Comparison of ENCODE assay signal across 16 mouse cellular contexts in the genomic region with DNA sequence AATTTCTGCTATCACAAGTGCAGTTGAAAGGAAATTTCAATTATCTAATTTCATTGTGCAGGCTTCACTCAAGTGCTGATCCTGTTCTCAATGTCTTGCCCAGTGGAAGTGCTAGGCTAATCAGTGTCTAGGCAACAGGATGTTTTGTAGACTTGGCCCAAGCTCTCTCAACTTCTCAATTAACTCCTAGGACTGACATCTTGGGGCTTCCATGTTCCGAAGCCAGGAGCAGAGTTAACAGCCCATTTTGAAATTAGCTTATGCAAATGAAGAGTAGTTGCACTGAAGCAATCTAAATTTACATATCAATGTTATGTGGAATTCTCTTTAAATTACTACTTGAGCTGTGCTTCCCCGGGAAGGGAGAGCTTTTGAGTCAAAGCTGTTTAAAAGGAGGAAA.
DNase-seq lines count a peak whose midpoint lies in the region; ATAC-seq and TF ChIP-seq lines count a peak whose summit lies in the region.
"Had no signal": no experiment of that assay in that cellular context is flagged by ENCODE, and none has a peak within 500 bp of the region (broad histone marks: within the 10 kb centered on the region; RNA-seq: fewer than 3 reads in every experiment).

No protein-coding gene starts in this region.

- no peak overlapping the region for H3K9ac ChIP-seq in forebrain, embryonic 11.5 days (ENCODE audit: low read length)
- H3K9ac ChIP-seq in forebrain, embryonic 15.5 days (replicated peaks): no peak overlapping the region
- no peak overlapping the region for H3K9ac ChIP-seq in midbrain, embryonic 13.5 days (replicated peaks)

- H3K36me3 ChIP-seq in forebrain, embryonic 11.5 days (ENCODE audit: control insufficient read depth, insufficient read depth, low read length): no peaks in the 10 kb centered on the region
- H3K36me3 ChIP-seq in forebrain, embryonic 10.5 days (replicated peaks): no peaks in the 10 kb centered on the region
- H3K36me3 ChIP-seq in forebrain, embryonic 15.5 days: no peaks in the 10 kb centered on the region
- no peaks in the 10 kb centered on the region for H3K36me3 ChIP-seq in midbrain, embryonic 13.5 days
- H3K36me3 ChIP-seq in thymus, adult 2 months (ENCODE audit: control insufficient read depth, insufficient read depth, low read length): no peaks in the 10 kb centered on the region

- no peaks in the 10 kb centered on the region for H3K4me1 ChIP-seq in forebrain, embryonic 11.5 days (replicated peaks; ENCODE audit: control insufficient read depth, insufficient read depth, low read length)
- H3K4me1 ChIP-seq in forebrain, embryonic 10.5 days: peaks cover 11% of the 10 kb centered on the region; the same call in 1 of the 2 replicates
- H3K4me1 ChIP-seq in forebrain, embryonic 15.5 days: peaks cover 12% of the 10 kb centered on the region
- H3K4me1 ChIP-seq in midbrain, embryonic 13.5 days (replicated peaks): peaks cover 6% of the 10 kb centered on the region
- H3K4me1 ChIP-seq in thymus, adult 2 months (replicated peaks; ENCODE audit: control insufficient read depth, insufficient read depth, low read length): no peaks in the 10 kb centered on the region

- no peak overlapping the region for H3K27ac ChIP-seq in forebrain, embryonic 11.5 days (ENCODE audit: low read depth, low read length)
- no peak overlapping the region for H3K27ac ChIP-seq in forebrain, embryonic 10.5 days
- no peak overlapping the region for H3K27ac ChIP-seq in forebrain, embryonic 15.5 days (replicated peaks)
- H3K27ac ChIP-seq in midbrain, embryonic 13.5 days: no peak overlapping the region
- no peak overlapping the region for H3K27ac ChIP-seq in thymus, adult 2 months (ENCODE audit: control insufficient read depth, insufficient read depth, low read length)
- H3K27ac ChIP-seq: stomach, postnatal 0 days had no signal

- TF ChIP-seq POLR2A in thymus, adult 2 months (IDR thresholded peaks at IDR 0.05; ENCODE audit: control insufficient read depth, extremely low read depth, insufficient read depth, low read length, poor library complexity): no peak

- no peak overlapping the region for H3K4me3 ChIP-seq in forebrain, embryonic 11.5 days (ENCODE audit: low read depth, low read length)
- no peak overlapping the region for H3K4me3 ChIP-seq in forebrain, embryonic 10.5 days
- no peak overlapping the region for H3K4me3 ChIP-seq in forebrain, embryonic 15.5 days
- no peak overlapping the region for H3K4me3 ChIP-seq in midbrain, embryonic 13.5 days (replicated peaks)
- H3K4me3 ChIP-seq in thymus, adult 2 months (ENCODE audit: control insufficient read depth, insufficient read depth, low read length): no peak overlapping the region

- H3K27me3 ChIP-seq in forebrain, embryonic 11.5 days (ENCODE audit: control insufficient read depth, insufficient read depth, low read length): peaks cover 4% of the 10 kb centered on the region; the same call in 1 of the 2 replicates
- H3K27me3 ChIP-seq in forebrain, embryonic 10.5 days (ENCODE audit: poor library complexity, severe bottlenecking): peaks cover 29% of the 10 kb centered on the region
- peaks cover 9% of the 10 kb centered on the region for H3K27me3 ChIP-seq in forebrain, embryonic 15.5 days
- no peaks in the 10 kb centered on the region for H3K27me3 ChIP-seq in midbrain, embryonic 13.5 days
- no peaks in the 10 kb centered on the region for H3K27me3 ChIP-seq in thymus, adult 2 months (ENCODE audit: control insufficient read depth, insufficient read depth, low read length)
- H3K27me3 ChIP-seq: CH12.LX had no signal

- DNase-seq in forebrain, embryonic 11.5 days (ENCODE audit: low spot score): peak; percentile 52
- DNase-seq in forebrain, embryonic 10.5 days (ENCODE audit: extremely low spot score, low spot score): no peak
- peak; percentile 67 for DNase-seq in Muller cell, postnatal 12 days (ENCODE audit: inconsistent ontology term)
- no peak for DNase-seq in thymus, postnatal 36 days
- no peak for DNase-seq in thymus, adult 2 months
- DNase-seq in spleen, postnatal 4 days (ENCODE audit: low spot score in 2 of 2): no peak
- DNase-seq: adrenal gland, postnatal 25 days; cerebellum, adult 11 months; kidney, postnatal 14 days; lung, postnatal 36 days; spleen, adult 18-20 months had no signal

- 17% methylated on average over 2 of the region's 2 CpGs for WGBS in forebrain, embryonic 11.5 days
- 40% methylated on average over 2 of the region's 2 CpGs for whole genome bisulfite sequencing in forebrain, embryonic 10.5 days
- WGBS in forebrain, embryonic 15.5 days: 8% methylated on average over 2 of the region's 2 CpGs
- 16% methylated on average over 2 of the region's 2 CpGs for WGBS in midbrain, embryonic 13.5 days
- WGBS in thymus, adult 2 months: 82% methylated on average over 2 of the region's 2 CpGs

- H3K9me3 ChIP-seq in forebrain, embryonic 11.5 days (ENCODE audit: control insufficient read depth, low read length): no peaks in the 10 kb centered on the region
- H3K9me3 ChIP-seq in forebrain, embryonic 10.5 days: no peaks in the 10 kb centered on the region
- H3K9me3 ChIP-seq in forebrain, embryonic 15.5 days: no peaks in the 10 kb centered on the region
- no peaks in the 10 kb centered on the region for H3K9me3 ChIP-seq in midbrain, embryonic 13.5 days

- no peak overlapping the region for H3K4me2 ChIP-seq in forebrain, embryonic 11.5 days (ENCODE audit: low read depth, low read length, severe bottlenecking)
- H3K4me2 ChIP-seq in forebrain, embryonic 15.5 days (replicated peaks): no peak overlapping the region
- no peak overlapping the region for H3K4me2 ChIP-seq in midbrain, embryonic 13.5 days (replicated peaks)

- TF ChIP-seq CTCF in thymus, adult 2 months (IDR thresholded peaks at IDR 0.05; ENCODE audit: borderline replicate concordance, control insufficient read depth, extremely low read depth, insufficient read depth, low read length, poor library complexity): no peak

- peak; percentile 94 for ATAC-seq in forebrain, embryonic 11.5 days (replicated peaks; ENCODE audit: low FRiP score)
- ATAC-seq in forebrain, embryonic 15.5 days (replicated peaks): peak; percentile 95
- ATAC-seq in midbrain, embryonic 13.5 days: peak; percentile 80
- ATAC-seq: inflammation-experienced regulatory T-cells, adult 6 months had no signal

Comparison
In these comparisons a context has a peak if more than half of its experiments do, and no peak if none do; other contexts are left out.
1. DNase-seq: peak in forebrain, embryonic 11.5 days (single experiment) and Muller cell, postnatal 12 days (single experiment); none in forebrain, embryonic 10.5 days (single experiment), thymus, postnatal 36 days (0 of 2), thymus, adult 2 months (single experiment) and spleen, postnatal 4 days (0 of 2).
2. Peak in every context shown above with its lines, with median percentiles within 50 percentile points of each other: ATAC-seq.